Mouse (Mus musculus): ENCODE data around the gene Adap2. TPM values are rescaled to one million over a fixed set of nuclear protein-coding genes. Genes with fewer than 3 reads are reported as not detected.
A peak's percentile ranks its signal among the peaks of the same experiment; 100 is the strongest.

The Adap2 gene
- polyA plus RNA-seq, 1 experiment from 2014 or later = 1.1 TPM

DNA sequence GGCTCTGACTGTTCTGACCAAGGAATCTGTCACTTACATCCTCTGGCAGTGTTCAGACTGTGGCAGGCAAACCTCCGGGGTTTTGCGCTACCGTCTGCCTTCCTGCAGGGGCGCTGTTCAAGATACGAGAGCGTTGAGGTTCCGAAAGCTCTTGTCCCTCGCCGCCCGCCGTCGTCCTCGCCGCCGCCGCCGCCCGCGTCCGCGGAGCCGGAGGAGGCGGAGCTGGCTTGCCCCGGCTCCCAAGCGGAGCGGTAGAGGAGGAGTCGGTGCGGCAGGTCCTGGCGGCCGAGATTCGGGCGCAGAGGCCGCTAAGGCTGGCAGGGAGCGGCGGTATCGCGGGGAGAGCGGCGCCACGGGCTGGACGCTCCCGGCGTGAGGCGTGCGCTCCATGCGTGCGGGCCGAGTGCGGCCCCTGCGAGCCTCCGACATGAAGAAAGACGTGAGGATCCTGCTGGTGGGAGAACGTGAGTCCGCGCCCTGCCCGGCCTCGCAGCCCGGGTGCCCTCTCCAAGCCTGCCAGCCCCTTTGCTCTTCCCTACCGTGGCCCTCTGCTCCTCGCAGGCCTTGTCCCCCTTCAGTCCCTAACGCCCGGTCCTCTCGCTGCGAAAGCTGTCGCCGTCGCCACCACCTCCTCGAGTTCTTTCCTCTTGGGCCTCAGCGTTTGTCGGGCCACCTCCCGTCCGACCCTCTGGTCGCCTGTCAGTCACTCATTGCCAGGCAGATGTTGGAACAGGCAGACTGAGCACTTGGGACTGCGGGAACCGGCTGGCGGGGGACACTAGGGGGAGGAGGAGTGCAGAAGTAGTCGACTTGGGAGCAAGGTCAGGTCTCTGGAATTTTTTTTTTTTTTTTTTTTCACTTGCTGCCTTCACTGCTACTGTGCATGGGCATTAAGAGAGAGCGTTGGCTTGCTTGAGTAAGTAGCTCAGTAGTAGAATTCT lies 55.2 kb downstream of the Adap2 start, which contains the start of gene Rhot1:
Rhot1 (plus strand) TSS at position 160 of the 941 bp plus-strand sequence.
- Histone ChIP-seq H3K9ac (peak within 1 kb of the TSS; percentile 71), H3K9me3 (ENCODE audit: low read depth, low read length) (no peaks in the 10 kb centered on the region), H3K4me1 (ENCODE audit: insufficient read depth) (0 out of 2 replicates have a peak, but pooled peaks cover 3% of the 10 kb centered on the region), H3K27ac (ENCODE audit: low read depth) (peak within 1 kb of the TSS; percentile 85), H3K4me2 (peak within 1 kb of the TSS; percentile 62), H3K36me3 (ENCODE audit: insufficient read depth) (peaks cover 3% of the 10 kb centered on the region; the same call in 1 of the 2 replicates), H3K27me3 (ENCODE audit: insufficient read depth, low read length) (no peaks in the 10 kb centered on the region), H3K4me3 (ENCODE audit: low read depth, low read length) (peak within 1 kb of the TSS; percentile 57)
- DNase-seq (peak; percentile 99), ATAC-seq (ENCODE audit: insufficient read depth) (peak; percentile 96)
- peak; percentile 82 for TF ChIP-seq CTCF (IDR thresholded peaks at IDR 0.05; ENCODE audit: low read depth)
- under 1% methylated on average over 78 of the region's 78 CpGs for WGBS

DNA sequence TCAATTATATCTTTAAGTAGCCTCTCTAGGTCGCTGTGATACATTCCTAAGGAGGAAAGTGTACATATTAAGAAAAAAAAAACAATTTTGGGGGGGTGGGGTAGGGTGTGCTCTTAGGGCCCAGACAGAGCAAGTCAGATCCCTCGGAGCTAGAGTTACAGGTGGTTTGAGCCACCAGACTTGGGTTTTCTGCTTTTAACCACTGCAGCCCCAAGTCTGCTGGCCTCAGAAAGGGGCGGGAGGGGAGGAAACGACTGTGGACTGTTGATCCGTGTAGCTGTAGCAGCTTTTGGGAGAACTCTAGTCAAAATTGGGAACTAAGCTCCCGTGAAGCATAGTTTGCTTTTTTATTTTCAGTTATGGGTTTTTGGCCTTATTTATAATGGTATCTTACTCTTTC lies 56.4 kb downstream of the Adap2 start:
- H3K4me3 ChIP-seq (ENCODE audit: low read depth, low read length) = peak overlapping the region; percentile 57
- H3K27me3 ChIP-seq (ENCODE audit: insufficient read depth, low read length) = no peaks in the 10 kb centered on the region
- peak overlapping the region; percentile 71 for H3K9ac ChIP-seq
- peak overlapping the region; percentile 62 for H3K4me2 ChIP-seq
- no peak for ATAC-seq (ENCODE audit: insufficient read depth)
- H3K36me3 ChIP-seq (ENCODE audit: insufficient read depth) = peaks cover 9% of the 10 kb centered on the region
- 0 out of 2 replicates have a peak, but pooled peaks cover 3% of the 10 kb centered on the region for H3K4me1 ChIP-seq (ENCODE audit: insufficient read depth)
- H3K9me3 ChIP-seq (ENCODE audit: low read depth, low read length) = no peaks in the 10 kb centered on the region
- no peak for TF ChIP-seq CTCF (IDR thresholded peaks at IDR 0.05; ENCODE audit: low read depth)
- no peak for DNase-seq
- no peak overlapping the region for H3K27ac ChIP-seq (ENCODE audit: low read depth)
- 39% methylated on average over 6 of the region's 6 CpGs for WGBS

DNA sequence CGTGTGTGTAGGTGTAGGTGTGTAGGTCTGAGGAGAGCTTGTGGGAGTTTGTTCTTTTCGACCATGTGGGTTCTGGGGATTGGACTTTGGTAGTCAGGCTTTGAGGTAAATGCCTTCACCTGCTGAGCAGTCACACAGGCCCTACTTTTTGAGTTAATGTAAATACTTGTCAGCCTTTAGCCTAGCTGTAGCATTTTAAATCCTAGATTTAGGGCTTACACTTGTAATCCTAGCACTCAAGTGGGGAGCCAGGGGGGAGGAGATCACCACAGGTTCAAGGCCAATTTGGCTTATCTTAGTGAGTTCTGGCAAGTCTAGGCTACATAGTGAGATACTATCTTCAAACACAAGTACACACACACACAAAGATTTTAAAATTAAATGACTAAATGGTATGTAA lies 58.4 kb downstream of the Adap2 start:
- Histone ChIP-seq H3K4me1 (ENCODE audit: insufficient read depth) (0 out of 2 replicates have a peak, but pooled peaks cover 3% of the 10 kb centered on the region), H3K27me3 (ENCODE audit: insufficient read depth, low read length) (no peaks in the 10 kb centered on the region), H3K9ac (no peak overlapping the region), H3K4me3 (ENCODE audit: low read depth, low read length) (no peak overlapping the region), H3K27ac (ENCODE audit: low read depth) (no peak overlapping the region), H3K9me3 (ENCODE audit: low read depth, low read length) (no peaks in the 10 kb centered on the region), H3K36me3 (ENCODE audit: insufficient read depth) (peaks cover 11% of the 10 kb centered on the region), H3K4me2 (no peak overlapping the region)
- 92% methylated on average over 2 of the region's 2 CpGs for WGBS
- TF ChIP-seq CTCF (IDR thresholded peaks at IDR 0.05; ENCODE audit: low read depth) = no peak
- ATAC-seq (ENCODE audit: insufficient read depth) = no peak
- DNase-seq = no peak

DNA sequence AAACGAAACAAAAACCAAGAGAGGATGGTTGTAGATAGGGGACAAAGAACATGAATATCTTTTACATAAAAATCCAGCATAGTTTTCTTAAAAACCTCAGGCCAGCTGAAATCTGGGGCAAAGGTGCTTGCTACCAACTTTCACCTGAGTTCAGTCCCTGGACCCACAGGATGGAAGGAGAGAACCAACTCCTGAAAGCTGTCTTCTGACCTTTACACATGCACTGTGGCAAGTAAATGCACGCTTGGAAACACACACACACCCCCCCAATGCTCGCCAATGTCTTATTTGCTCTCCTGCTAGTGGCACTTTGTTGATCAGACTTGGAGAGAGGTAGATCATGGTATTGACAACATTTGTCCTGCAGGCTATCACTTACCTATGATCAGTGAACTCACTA lies 61.4 kb downstream of the Adap2 start:
- WGBS = 88% methylated on average over 3 of the region's 3 CpGs
- DNase-seq = no peak
- no peaks in the 10 kb centered on the region for H3K9me3 ChIP-seq (ENCODE audit: low read depth, low read length)

DNA sequence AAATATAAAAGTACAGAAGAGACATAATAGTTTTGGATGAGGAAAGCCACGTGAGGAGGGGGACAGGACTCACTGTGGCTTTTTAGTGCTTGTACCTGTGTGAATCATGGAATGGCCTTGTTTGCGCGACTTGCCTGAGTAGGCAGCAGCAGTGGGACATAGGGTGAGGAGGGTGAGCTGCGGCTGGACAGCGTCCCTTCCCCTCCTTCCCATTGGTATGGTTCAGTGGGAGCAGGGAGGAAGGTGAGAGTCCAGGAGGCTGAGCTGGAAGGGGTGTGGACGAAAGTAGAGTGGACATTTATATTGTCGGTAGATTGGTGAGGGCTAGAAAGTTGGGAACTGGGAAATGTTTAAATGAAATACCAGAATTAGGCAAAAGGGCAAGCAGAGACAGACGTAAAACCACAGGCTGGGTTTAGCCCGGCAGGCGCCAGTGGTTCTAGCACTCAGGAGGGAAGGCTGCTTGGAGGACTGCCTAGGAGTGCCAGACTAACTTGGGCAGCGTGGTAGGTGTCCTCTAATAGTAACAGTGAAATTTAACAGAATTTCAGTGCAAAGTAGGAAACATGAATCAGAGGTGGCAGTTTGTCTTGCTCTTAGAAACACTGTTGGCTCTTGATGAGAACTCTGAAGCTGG lies 64.9 kb downstream of the Adap2 start:
- DNase-seq (no peak), ATAC-seq (ENCODE audit: insufficient read depth) (no peak)
- Histone ChIP-seq H3K9me3 (ENCODE audit: low read depth, low read length) (no peaks in the 10 kb centered on the region), H3K4me1 (ENCODE audit: insufficient read depth) (no peaks in the 10 kb centered on the region), H3K4me2 (no peak overlapping the region), H3K27me3 (ENCODE audit: insufficient read depth, low read length) (no peaks in the 10 kb centered on the region), H3K9ac (no peak overlapping the region), H3K36me3 (ENCODE audit: insufficient read depth) (peaks cover 33% of the 10 kb centered on the region), H3K27ac (ENCODE audit: low read depth) (no peak overlapping the region), H3K4me3 (ENCODE audit: low read depth, low read length) (no peak overlapping the region)
- 78% methylated on average over 11 of the region's 11 CpGs for WGBS
- TF ChIP-seq CTCF (IDR thresholded peaks at IDR 0.05; ENCODE audit: low read depth) = no peak

More for the DNA sequence above, 61.4 kb downstream of the Adap2 start:
- no peak for TF ChIP-seq CTCF (IDR thresholded peaks at IDR 0.05; ENCODE audit: low read depth)
- no peak overlapping the region for H3K4me3 ChIP-seq (ENCODE audit: low read depth, low read length)
- no peak overlapping the region for H3K27ac ChIP-seq (ENCODE audit: low read depth)
- H3K4me2 ChIP-seq = no peak overlapping the region
- H3K4me1 ChIP-seq (ENCODE audit: insufficient read depth) = 0 out of 2 replicates have a peak, but pooled peaks cover 2% of the 10 kb centered on the region
- no peak for ATAC-seq (ENCODE audit: insufficient read depth)
- no peaks in the 10 kb centered on the region for H3K27me3 ChIP-seq (ENCODE audit: insufficient read depth, low read length)
- no peak overlapping the region for H3K9ac ChIP-seq
- H3K36me3 ChIP-seq (ENCODE audit: insufficient read depth) = peaks cover 16% of the 10 kb centered on the region

Other genes starting within 250 kb of the Adap2 start
- 62.4 and 64.8 TPM in 2 replicates for gene Utp6, start 191.7 kb upstream of the Adap2 start, polyA plus RNA-seq (2014; fragmentation: Nextera tagmentation; extraction: Ambion mirVana)
- gene Suz12, start 161.0 kb upstream of the Adap2 start, polyA plus RNA-seq (2014; fragmentation: Nextera tagmentation; extraction: Ambion mirVana) = 28.6 and 29.5 TPM in 2 replicates
- gene Crlf3, start 73.1 kb upstream of the Adap2 start, polyA plus RNA-seq (2014; fragmentation: Nextera tagmentation; extraction: Ambion mirVana) = 41.7 and 42.3 TPM in 2 replicates
- 16.2 and 16.3 TPM in 2 replicates for gene Atad5, start 64.7 kb upstream of the Adap2 start, polyA plus RNA-seq (2014; fragmentation: Nextera tagmentation; extraction: Ambion mirVana)
- 27.7 and 29.0 TPM in 2 replicates for gene Tefm, start 11.9 kb upstream of the Adap2 start, polyA plus RNA-seq (2014; fragmentation: Nextera tagmentation; extraction: Ambion mirVana)
- 5.5 and 6.6 TPM in 2 replicates for gene Rnf135, start 29.7 kb downstream of the Adap2 start, polyA plus RNA-seq (2014; fragmentation: Nextera tagmentation; extraction: Ambion mirVana)
- 59.6 and 63.3 TPM in 2 replicates for gene Rhot1, start 54.9 kb downstream of the Adap2 start, polyA plus RNA-seq (2014; fragmentation: Nextera tagmentation; extraction: Ambion mirVana)
- gene Rhbdl3, start 146.8 kb downstream of the Adap2 start, polyA plus RNA-seq (2014; fragmentation: Nextera tagmentation; extraction: Ambion mirVana) = 1.5 and 1.7 TPM in 2 replicates
- 20.1 and 21.8 TPM in 2 replicates for gene 5730455P16Rik, start 223.9 kb downstream of the Adap2 start, polyA plus RNA-seq (2014; fragmentation: Nextera tagmentation; extraction: Ambion mirVana)
- gene Zfp207, start 229.2 kb downstream of the Adap2 start, polyA plus RNA-seq (2014; fragmentation: Nextera tagmentation; extraction: Ambion mirVana) = 274 TPM in 2 replicates

Measured in lung, embryonic 14.5 days (tissue).